Mouse (Mus musculus): Measurements from ENCODE around the gene Larp7. TPM values are rescaled to one million over a fixed set of nuclear protein-coding genes. Genes with fewer than 3 reads are reported as not detected.

The Larp7 gene
- polyA plus RNA-seq, 1 experiment: 60.0 TPM

- H3K27ac ChIP-seq (ENCODE audit: control insufficient read depth, insufficient read depth, low read depth, low read length): no peak overlapping the region
Observed at GRCm38 (mm10) chr3:127529824-127530223, 23.3 kb downstream of the Larp7 start.

DNA sequence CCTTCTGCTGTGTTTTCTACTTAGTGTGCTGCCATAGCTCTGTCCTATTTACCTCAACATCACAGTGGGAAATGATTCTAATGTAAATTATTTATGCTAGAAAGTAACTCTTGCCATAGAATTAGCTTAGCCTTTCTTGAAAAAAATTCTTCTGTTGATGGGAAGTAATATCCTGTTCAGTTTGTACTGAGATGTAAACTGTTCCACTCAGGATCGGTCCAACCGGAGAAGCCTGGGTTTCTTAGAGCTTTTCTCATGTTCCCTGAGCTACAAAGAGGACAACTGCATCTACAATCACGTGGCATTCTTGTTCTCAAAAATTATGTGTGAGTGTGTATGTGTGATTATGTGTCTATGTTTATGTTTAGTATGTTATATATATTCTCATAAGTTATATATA is 23.9 kb downstream of the Larp7 start:
- Histone ChIP-seq H3K27me3 (ENCODE audit: control insufficient read depth, insufficient read depth, low read length) (no peaks in the 10 kb centered on the region), H3K27ac (ENCODE audit: control insufficient read depth, insufficient read depth, low read depth, low read length) (no peak overlapping the region), H3K4me3 (ENCODE audit: control insufficient read depth, low read depth, low read length) (no peak overlapping the region), H3K36me3 (ENCODE audit: control insufficient read depth, insufficient read depth, low read length) (no peaks in the 10 kb centered on the region), H3K4me1 (ENCODE audit: control insufficient read depth, insufficient read depth, low read length) (no peaks in the 10 kb centered on the region)
- TF ChIP-seq CTCF (IDR thresholded peaks at IDR 0.05; ENCODE audit: control insufficient read depth, insufficient read depth, insufficient replicate concordance, low read depth, low read length) (no peak), POLR2A (IDR thresholded peaks at IDR 0.05; ENCODE audit: control insufficient read depth, low read depth, low read length) (no peak)

More at GRCm38 (mm10) chr3:127529824-127530223, 23.3 kb downstream of the Larp7 start:
- no peak for TF ChIP-seq CTCF (IDR thresholded peaks at IDR 0.05; ENCODE audit: control insufficient read depth, insufficient read depth, insufficient replicate concordance, low read depth, low read length)
- no peak for TF ChIP-seq POLR2A (IDR thresholded peaks at IDR 0.05; ENCODE audit: control insufficient read depth, low read depth, low read length)
- Histone ChIP-seq H3K36me3 (ENCODE audit: control insufficient read depth, insufficient read depth, low read length) (no peaks in the 10 kb centered on the region), H3K27me3 (ENCODE audit: control insufficient read depth, insufficient read depth, low read length) (no peaks in the 10 kb centered on the region), H3K4me1 (ENCODE audit: control insufficient read depth, insufficient read depth, low read length) (no peaks in the 10 kb centered on the region), H3K4me3 (ENCODE audit: control insufficient read depth, low read depth, low read length) (no peak overlapping the region)

DNA sequence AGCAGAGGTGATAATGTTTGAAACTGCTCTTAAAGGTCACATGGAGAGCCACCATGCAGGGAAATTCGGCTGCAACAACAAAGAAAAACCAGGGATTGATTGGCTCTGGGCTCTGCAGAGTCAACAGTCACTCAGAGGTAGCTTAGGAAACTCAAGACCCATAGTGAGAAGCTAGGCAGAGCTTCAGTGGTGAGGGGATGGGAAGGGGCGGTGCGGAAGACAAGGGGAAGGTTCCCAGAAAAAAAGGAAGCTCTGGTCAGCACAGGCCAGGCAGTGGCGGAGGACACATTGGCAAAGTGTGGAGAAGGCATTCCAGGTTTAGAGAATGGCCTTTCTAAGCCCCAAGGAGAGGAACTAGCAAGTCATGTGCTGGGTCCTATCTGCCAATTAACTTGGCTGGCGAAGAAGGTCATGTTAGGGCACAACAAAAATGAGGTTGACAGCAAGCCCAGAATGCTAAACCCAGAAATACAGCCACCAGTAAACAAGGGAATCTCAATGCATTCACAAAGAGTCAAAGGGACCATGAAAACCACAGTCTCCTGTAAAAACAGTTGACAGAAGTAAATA is 25.6 kb downstream of the Larp7 start:
- Histone ChIP-seq H3K27me3 (ENCODE audit: control insufficient read depth, insufficient read depth, low read length) (no peaks in the 10 kb centered on the region), H3K36me3 (ENCODE audit: control insufficient read depth, insufficient read depth, low read length) (no peaks in the 10 kb centered on the region), H3K4me1 (ENCODE audit: control insufficient read depth, insufficient read depth, low read length) (no peaks in the 10 kb centered on the region), H3K27ac (ENCODE audit: control insufficient read depth, insufficient read depth, low read depth, low read length) (no peak overlapping the region), H3K4me3 (ENCODE audit: control insufficient read depth, low read depth, low read length) (no peak overlapping the region)
- TF ChIP-seq CTCF (IDR thresholded peaks at IDR 0.05; ENCODE audit: control insufficient read depth, insufficient read depth, insufficient replicate concordance, low read depth, low read length) (no peak), POLR2A (IDR thresholded peaks at IDR 0.05; ENCODE audit: control insufficient read depth, low read depth, low read length) (no peak)

DNA sequence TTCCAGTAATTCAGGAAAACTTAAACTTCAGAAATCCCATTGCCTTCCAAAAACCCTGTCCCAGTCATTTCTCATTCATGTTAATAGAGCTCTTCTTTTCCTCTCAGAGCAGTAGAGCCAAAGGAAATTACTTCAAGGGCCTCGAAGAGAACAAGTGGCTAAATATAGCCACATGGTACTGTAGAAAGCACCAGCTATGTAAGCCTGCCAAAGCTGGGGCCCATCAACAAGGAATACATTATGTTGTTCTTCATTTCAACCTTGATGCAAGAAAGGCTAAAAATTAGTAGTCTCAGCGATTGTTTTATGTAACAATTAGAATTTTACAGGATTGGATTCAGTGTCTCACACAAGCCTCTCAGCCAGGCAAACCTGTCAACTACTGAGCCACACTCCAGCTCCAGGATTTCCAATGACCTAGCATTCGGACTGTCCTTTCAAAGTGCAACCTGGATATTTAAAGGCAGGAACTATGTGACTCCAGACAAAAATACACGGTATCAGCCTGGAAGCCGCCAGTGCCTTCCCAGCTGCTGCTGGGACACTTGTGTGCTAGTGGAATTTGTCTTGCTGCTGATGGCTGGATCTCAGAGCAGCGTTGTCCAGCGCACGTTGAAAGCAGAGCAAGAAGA is 27.8 kb downstream of the Larp7 start:
- Histone ChIP-seq H3K4me1 (ENCODE audit: control insufficient read depth, insufficient read depth, low read length) (no peaks in the 10 kb centered on the region), H3K27me3 (ENCODE audit: control insufficient read depth, insufficient read depth, low read length) (no peaks in the 10 kb centered on the region), H3K36me3 (ENCODE audit: control insufficient read depth, insufficient read depth, low read length) (no peaks in the 10 kb centered on the region), H3K4me3 (ENCODE audit: control insufficient read depth, low read depth, low read length) (no peak overlapping the region), H3K27ac (ENCODE audit: control insufficient read depth, insufficient read depth, low read depth, low read length) (no peak overlapping the region)
- no peak for TF ChIP-seq CTCF (IDR thresholded peaks at IDR 0.05; ENCODE audit: control insufficient read depth, insufficient read depth, insufficient replicate concordance, low read depth, low read length)
- no peak for TF ChIP-seq POLR2A (IDR thresholded peaks at IDR 0.05; ENCODE audit: control insufficient read depth, low read depth, low read length)

- Histone ChIP-seq H3K4me1 (ENCODE audit: control insufficient read depth, insufficient read depth, low read length) (no peaks in the 10 kb centered on the region), H3K36me3 (ENCODE audit: control insufficient read depth, insufficient read depth, low read length) (no peaks in the 10 kb centered on the region), H3K27ac (ENCODE audit: control insufficient read depth, insufficient read depth, low read depth, low read length) (no peak overlapping the region), H3K4me3 (ENCODE audit: control insufficient read depth, low read depth, low read length) (no peak overlapping the region), H3K27me3 (ENCODE audit: control insufficient read depth, insufficient read depth, low read length) (no peaks in the 10 kb centered on the region)
- TF ChIP-seq POLR2A (IDR thresholded peaks at IDR 0.05; ENCODE audit: control insufficient read depth, low read depth, low read length) (no peak), CTCF (IDR thresholded peaks at IDR 0.05; ENCODE audit: control insufficient read depth, insufficient read depth, insufficient replicate concordance, low read depth, low read length) (peak; percentile 18; the same call in 1 of the 2 replicates)
Observed at GRCm38 (mm10) chr3:127521156-127521555, 32.0 kb downstream of the Larp7 start.

- Histone ChIP-seq H3K27ac (ENCODE audit: control insufficient read depth, insufficient read depth, low read depth, low read length) (no peak overlapping the region), H3K4me3 (ENCODE audit: control insufficient read depth, low read depth, low read length) (no peak overlapping the region), H3K36me3 (ENCODE audit: control insufficient read depth, insufficient read depth, low read length) (no peaks in the 10 kb centered on the region), H3K27me3 (ENCODE audit: control insufficient read depth, insufficient read depth, low read length) (no peaks in the 10 kb centered on the region), H3K4me1 (ENCODE audit: control insufficient read depth, insufficient read depth, low read length) (no peaks in the 10 kb centered on the region)
- TF ChIP-seq CTCF (IDR thresholded peaks at IDR 0.05; ENCODE audit: control insufficient read depth, insufficient read depth, insufficient replicate concordance, low read depth, low read length) (no peak), POLR2A (IDR thresholded peaks at IDR 0.05; ENCODE audit: control insufficient read depth, low read depth, low read length) (no peak)
Observed at GRCm38 (mm10) chr3:127520300-127520699, 32.8 kb downstream of the Larp7 start.

DNA sequence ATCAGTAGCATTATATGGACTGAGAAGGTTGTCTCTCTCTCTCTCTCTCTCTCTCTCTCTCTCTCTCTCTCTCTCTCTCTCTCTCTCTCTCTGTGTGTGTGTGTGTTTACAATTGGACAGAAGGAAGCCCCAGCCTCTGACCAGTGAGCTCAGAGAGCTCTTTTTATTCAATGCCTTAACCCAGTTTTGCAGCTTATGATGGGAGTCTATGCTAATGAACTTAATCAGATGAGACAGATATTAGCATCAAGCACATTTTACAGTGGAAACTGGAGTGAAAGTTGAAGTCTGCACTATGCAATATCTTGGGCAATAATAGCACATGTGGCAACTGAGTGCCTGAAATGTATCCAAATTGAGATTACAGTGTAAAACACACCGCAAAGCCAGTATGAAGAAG is 37.9 kb downstream of the Larp7 start:
- no peaks in the 10 kb centered on the region for H3K4me1 ChIP-seq (ENCODE audit: control insufficient read depth, insufficient read depth, low read length)
- TF ChIP-seq POLR2A (IDR thresholded peaks at IDR 0.05; ENCODE audit: control insufficient read depth, low read depth, low read length): no peak
- TF ChIP-seq CTCF (IDR thresholded peaks at IDR 0.05; ENCODE audit: control insufficient read depth, insufficient read depth, insufficient replicate concordance, low read depth, low read length): no peak

More for the DNA sequence above, 37.9 kb downstream of the Larp7 start:
- Histone ChIP-seq H3K27ac (ENCODE audit: control insufficient read depth, insufficient read depth, low read depth, low read length) (no peak overlapping the region), H3K27me3 (ENCODE audit: control insufficient read depth, insufficient read depth, low read length) (no peaks in the 10 kb centered on the region), H3K36me3 (ENCODE audit: control insufficient read depth, insufficient read depth, low read length) (no peaks in the 10 kb centered on the region), H3K4me3 (ENCODE audit: control insufficient read depth, low read depth, low read length) (no peak overlapping the region)

Measured in testis, adult 2 months (tissue).